Mouse (Mus musculus): ENCODE results near the gene Olfr877.

DNA sequence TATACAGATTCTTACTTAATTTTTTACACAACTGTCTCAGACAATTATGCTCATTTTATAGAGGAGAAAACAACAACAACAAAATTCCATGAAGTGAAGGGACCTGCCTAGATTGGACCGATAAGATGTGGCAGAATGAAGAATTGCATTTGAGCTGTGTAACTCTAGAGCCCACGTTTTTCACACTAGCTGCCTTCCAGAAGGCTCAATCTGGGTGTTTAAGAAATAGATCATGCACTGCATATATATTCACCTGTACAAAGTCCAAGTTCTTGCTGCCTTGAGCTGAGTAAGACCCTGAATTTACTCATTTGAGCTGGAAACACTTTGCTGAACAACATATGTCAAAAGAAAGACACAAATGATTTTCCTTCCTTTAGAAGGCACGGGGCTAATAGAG is 51.5 kb downstream of the Olfr877 start:
- TF ChIP-seq USF1 (IDR thresholded peaks at IDR 0.05; ENCODE audit: low read depth): no peak
- no peak for TF ChIP-seq E2F4 (IDR thresholded peaks at IDR 0.05; ENCODE audit: insufficient read depth)
- no peak for TF ChIP-seq POLR2A (IDR thresholded peaks at IDR 0.05; ENCODE audit: insufficient read length, low read depth)
- no peak for TF ChIP-seq TCF12 (IDR thresholded peaks at IDR 0.05; ENCODE audit: insufficient read depth, poor library complexity, severe bottlenecking)
- TF ChIP-seq TCF3 (IDR thresholded peaks at IDR 0.05; ENCODE audit: insufficient read length, low read depth): no peak

Data from myocyte (in vitro differentiated cells).